Mouse (Mus musculus) cerebellum, adult 18-20 months (tissue): Measurements from ENCODE around the gene Mylk4.

Experiments used
- DNase-seq, 2 experiments: peaks; one replicate each; pipeline ENCODE4 v3.0.0; 2021

Mylk4 gene

GRCm38 (mm10) chr13:32783816-32784215 is at the start of gene Mylk4:
Gene Mylk4 (minus strand): TSS chr13:32783954.
- DNase-seq = no peak

DNA sequence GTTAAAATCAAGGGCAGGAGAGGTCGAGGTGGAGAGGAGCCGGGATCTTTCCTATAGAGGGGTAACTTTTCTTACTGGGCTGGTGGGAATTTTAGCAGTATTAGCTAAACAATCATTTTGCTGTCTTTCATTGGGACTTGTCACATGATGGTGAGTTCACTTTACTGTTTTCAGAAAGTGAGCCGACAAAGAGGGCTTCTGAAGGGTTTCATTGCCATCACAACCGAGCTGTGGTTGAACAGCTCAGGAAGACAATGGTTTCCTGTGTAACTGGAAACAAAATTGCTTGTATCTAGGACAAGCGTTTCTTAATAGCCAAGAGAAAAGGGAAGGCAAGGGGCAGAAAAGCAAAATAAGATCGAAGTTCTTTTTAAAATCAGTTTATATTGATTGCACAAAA is 49.5 kb upstream of the Mylk4 start:
- DNase-seq = no peak

DNA sequence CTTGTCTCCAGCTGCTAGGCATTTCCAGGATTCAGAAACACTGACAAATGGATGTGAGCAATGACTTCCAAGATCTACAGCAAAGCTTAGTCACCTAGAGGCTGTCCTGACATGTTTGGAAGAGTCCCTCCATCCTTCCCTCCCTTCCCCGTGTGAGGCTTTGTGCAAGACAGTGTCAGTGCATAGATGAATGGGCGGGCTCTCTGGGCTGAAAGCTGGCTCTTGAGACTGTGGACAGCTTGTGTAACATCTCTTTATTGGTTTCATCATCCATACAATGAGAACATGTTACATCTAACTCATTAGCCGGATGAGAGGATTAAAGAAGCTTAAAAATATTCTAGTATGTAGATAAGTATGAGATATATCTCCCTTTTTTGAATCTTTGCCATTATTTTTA is 49.0 kb upstream of the Mylk4 start:
- DNase-seq = no peak

- no peak for DNase-seq
Measured at GRCm38 (mm10) chr13:32831505-32832273, 47.9 kb upstream of the Mylk4 start.

- no peak for DNase-seq
Measured at GRCm38 (mm10) chr13:32828886-32829285, 45.1 kb upstream of the Mylk4 start.

GRCm38 (mm10) chr13:32827951-32828350 is 44.2 kb upstream of the Mylk4 start:
- peak; percentile 53 to 56 for DNase-seq

- DNase-seq = no peak
Measured at GRCm38 (mm10) chr13:32827111-32827822, 43.5 kb upstream of the Mylk4 start.

- DNase-seq = no peak
Measured at GRCm38 (mm10) chr13:32825546-32825945, 41.8 kb upstream of the Mylk4 start.

GRCm38 (mm10) chr13:32824377-32825330 is 40.9 kb upstream of the Mylk4 start:
- no peak for DNase-seq

DNA sequence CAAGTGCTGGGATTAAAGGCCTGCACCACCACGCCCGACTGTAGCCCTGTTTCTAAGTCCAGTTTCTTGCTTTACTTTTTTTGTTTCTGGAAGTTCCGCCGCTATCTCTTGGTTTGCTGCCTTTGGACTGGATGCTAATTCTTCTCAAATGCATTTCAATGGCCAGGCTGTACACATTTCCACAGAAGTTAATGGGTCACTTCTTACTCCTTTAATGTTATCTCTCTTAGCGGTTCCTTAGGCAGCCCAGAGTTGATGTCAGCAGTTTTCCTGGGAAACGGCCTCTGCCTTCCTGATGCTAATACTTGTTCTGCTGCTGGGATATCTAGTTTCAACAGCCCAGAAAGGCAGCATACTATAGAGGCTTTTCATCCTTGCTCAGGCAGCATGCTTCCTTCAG is 39.4 kb upstream of the Mylk4 start:
- no peak for DNase-seq

- DNase-seq = no peak
Measured at GRCm38 (mm10) chr13:32821671-32822070, 37.9 kb upstream of the Mylk4 start.

GRCm38 (mm10) chr13:32819926-32820325 is 36.2 kb upstream of the Mylk4 start:
- no peak for DNase-seq

DNA sequence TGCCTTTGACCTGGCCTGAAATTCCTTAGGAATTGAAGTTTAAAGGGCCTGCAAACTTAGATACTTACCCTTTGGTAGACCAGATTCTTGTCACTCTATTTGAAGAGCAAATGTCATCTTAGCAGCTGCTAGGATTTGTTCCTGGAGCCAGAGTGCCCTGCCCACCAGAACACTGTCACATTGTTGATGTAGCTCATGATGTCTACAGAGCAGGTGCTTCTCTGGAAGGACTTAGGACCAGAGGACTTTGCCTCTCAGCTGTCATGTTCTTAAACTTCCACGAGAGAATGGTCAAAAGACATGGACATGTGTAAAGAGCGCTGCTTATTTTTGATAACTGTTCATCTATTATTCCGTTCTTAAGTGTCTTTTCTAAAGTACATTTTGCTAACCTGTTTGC is 35.5 kb upstream of the Mylk4 start:
- no peak for DNase-seq

- DNase-seq = no peak
Measured at GRCm38 (mm10) chr13:32807624-32808023, 23.9 kb upstream of the Mylk4 start.

DNA sequence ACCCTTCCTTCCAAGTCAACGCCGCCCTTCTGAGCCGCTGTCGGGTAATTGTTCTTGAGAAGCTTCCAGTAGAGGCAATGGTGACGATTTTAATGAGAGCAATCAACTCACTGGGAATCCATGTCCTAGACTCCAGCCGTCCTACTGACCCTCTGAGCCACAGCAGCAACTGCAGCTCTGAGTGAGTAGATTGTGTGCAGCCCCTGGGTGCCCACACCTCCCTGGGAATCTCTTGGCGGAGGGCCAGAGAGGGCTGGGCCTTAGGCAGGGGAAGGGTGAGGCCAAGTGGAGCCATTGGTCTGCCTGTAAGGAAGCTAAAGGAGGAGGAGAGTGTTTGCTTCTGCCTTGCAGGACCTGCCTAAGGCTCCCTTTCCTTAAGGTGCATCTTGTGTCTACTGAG is 23.1 kb upstream of the Mylk4 start:
- peak; percentile 23 to 26 for DNase-seq

DNA sequence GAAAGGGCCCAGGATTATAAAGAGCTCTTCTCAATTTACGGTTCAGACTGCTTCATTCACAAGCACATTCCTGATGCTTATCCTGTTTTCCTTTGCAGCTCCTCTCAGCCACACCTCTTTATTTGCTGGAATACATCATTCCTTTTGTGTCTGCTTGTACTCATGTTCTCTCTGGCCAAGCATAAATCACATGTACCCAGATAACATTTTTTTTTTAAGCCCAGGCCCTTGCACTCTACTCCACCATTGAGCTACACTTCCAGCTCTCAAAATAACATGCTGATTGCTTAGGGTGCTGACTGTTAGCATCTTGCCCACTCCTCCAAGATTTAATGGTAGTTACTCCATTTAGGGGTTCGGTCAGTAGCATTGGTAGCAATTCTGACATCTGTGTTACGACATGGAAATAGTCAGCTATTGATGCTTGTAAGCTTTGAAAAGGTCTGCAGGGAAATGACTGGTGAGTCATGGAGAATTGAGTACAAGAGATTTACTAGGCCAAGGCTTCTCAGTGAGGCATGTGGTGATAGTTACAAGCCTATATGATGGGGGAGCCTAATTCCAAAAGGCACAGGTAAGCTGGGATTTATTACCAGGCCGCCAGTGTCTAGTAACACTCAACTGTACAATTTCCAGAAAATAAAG is 20.1 kb upstream of the Mylk4 start:
- no peak for DNase-seq

GRCm38 (mm10) chr13:32802259-32803081 is 18.7 kb upstream of the Mylk4 start, which contains the start of gene D930007J09Rik:
Gene D930007J09Rik (minus strand): TSS chr13:32802849.
- DNase-seq = peak; percentile 56 to 65

DNA sequence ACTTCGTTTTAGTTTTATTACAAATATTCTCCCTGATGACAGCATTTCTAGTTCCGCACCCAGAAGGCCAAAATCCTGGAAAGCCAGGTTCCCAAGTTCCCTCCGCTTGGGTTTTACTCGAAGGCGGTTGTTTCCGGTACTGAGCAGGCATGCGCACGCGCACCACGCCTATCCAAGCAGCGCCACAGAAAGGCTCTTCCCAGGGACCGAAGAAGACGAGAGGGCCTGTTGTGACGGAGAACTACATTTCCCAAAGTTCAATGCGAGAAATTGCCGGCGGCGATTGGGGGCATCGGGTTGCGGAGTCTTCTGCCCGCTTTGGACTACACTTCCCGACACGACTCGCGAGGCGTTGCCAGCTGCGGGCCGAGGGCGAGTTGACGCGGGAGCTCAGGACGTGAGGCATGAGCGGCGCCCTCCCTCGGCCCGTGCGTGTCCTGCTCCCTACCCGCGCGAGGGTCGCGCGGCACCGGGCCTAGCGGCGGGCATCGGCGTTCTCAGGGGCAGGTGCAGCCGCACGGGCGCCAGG is 18.0 kb upstream of the Mylk4 start, which contains the start of gene Wrnip1:
Gene Wrnip1 (plus strand): TSS at position 346 of the 529 bp plus-strand sequence.
- DNase-seq = peak; percentile 95 to 99

GRCm38 (mm10) chr13:32800859-32801258 is 17.1 kb upstream of the Mylk4 start:
- DNase-seq = no peak

GRCm38 (mm10) chr13:32799131-32799530 is 15.4 kb upstream of the Mylk4 start:
- no peak for DNase-seq

- DNase-seq = no peak
Measured at GRCm38 (mm10) chr13:32797085-32797484, 13.3 kb upstream of the Mylk4 start.
